Mouse (Mus musculus) CH12.LX (cell line): ENCODE data around the gene Arf5. TPM values are rescaled to one million over a fixed set of nuclear protein-coding genes. Genes with fewer than 3 reads are reported as not detected.

Experiments used
- DNase-seq: peaks from one replicate; pipeline ENCODE4 v3.0.0-alpha.2; 2013; ENCODE audit errors: extremely low read depth
- H3K27ac ChIP-seq: 2 replicates; pipeline ENCODE4 v1.5.1; 2012; ENCODE audit warnings: low read depth, mild to moderate bottlenecking, control low read depth, moderate library complexity; ENCODE audit not compliant: insufficient read depth
- H3K27me3 ChIP-seq: replicated peaks from 2 replicates; pipeline ENCODE3; 2012; ENCODE audit warnings: inconsistent platforms
- H3K36me3 ChIP-seq, 2 experiments: replicated peaks in 1 of 2; 2 replicates each; pipeline versions ENCODE3 to v1.6.1; 2012; ENCODE audit warnings: inconsistent platforms in 1 of 2, low read length in 1 of 2, mild to moderate bottlenecking in 1 of 2, mixed read lengths in 1 of 2, moderate library complexity in 1 of 2; ENCODE audit not compliant: control insufficient read depth in 1 of 2, insufficient read depth in 1 of 2
- H3K4me1 ChIP-seq, 2 experiments: 2 replicates each; pipeline ENCODE4 v1.6.1; 2012; ENCODE audit warnings: inconsistent platforms in 1 of 2, moderate library complexity in 1 of 2; ENCODE audit not compliant: insufficient read depth in 2 of 2, control insufficient read depth in 1 of 2
- H3K4me2 ChIP-seq: 2 replicates; pipeline ENCODE4 v1.6.1; 2012; ENCODE audit warnings: low read depth, mild to moderate bottlenecking, control low read depth; ENCODE audit not compliant: poor library complexity, insufficient read depth, severe bottlenecking
- H3K4me3 ChIP-seq, 3 experiments: fragments of 150-350 bp in 1 of 3; sonication (generic) in 1 of 3; replicated peaks in 1 of 3; 2 replicates each; pipeline versions ENCODE3 to v1.5.1; 2011 to 2012; ENCODE audit warnings: low read depth in 2 of 3, low read length in 2 of 3, mild to moderate bottlenecking in 2 of 3, moderate library complexity in 2 of 3, control low read depth in 1 of 3, improper control_type of control experiment in 1 of 3, inconsistent platforms in 1 of 3, mixed read lengths in 1 of 3; ENCODE audit not compliant: poor library complexity in 1 of 3
- H3K79me2 ChIP-seq: replicated peaks from 2 replicates; pipeline ENCODE4 v1.6.1; 2012; ENCODE audit warnings: mild to moderate bottlenecking, moderate library complexity; ENCODE audit not compliant: control insufficient read depth, poor library complexity, insufficient read depth, severe bottlenecking; ENCODE audit errors: extremely low read depth
- H3K9ac ChIP-seq: 2 replicates; pipeline ENCODE4 v1.6.1; 2012; ENCODE audit warnings: low read depth, mild to moderate bottlenecking, control low read depth, moderate library complexity; ENCODE audit not compliant: insufficient read depth
- H3K9me3 ChIP-seq: replicated peaks from 2 replicates; pipeline ENCODE3; 2012; ENCODE audit warnings: low read length, inconsistent platforms, mixed read lengths
- CHD2 ChIP-seq: IDR thresholded peaks from 2 replicates; pipeline ENCODE4 v1.6.1; 2011; ENCODE audit warnings: low read length, improper control_type of control experiment
- EP300 ChIP-seq: IDR thresholded peaks from 2 replicates; pipeline ENCODE4 v1.6.1; 2011; ENCODE audit warnings: low read length, improper control_type of control experiment
- GABPA ChIP-seq: IDR thresholded peaks from 2 replicates; pipeline ENCODE4 v1.6.1; 2012; ENCODE audit warnings: low read depth, low read length, improper control_type of control experiment, inconsistent platforms; ENCODE audit not compliant: insufficient replicate concordance
- IRF4 ChIP-seq: IDR thresholded peaks from 2 replicates; pipeline ENCODE4 v1.6.1; 2014; ENCODE audit warnings: low read depth, mild to moderate bottlenecking, inconsistent platforms, low read length, improper control_type of control experiment
- KAT2A ChIP-seq: IDR thresholded peaks from 2 replicates; pipeline ENCODE4 v1.6.1; 2012; ENCODE audit warnings: low read length, improper control_type of control experiment, inconsistent platforms; ENCODE audit not compliant: insufficient replicate concordance
- MAFK ChIP-seq: IDR thresholded peaks from 2 replicates; pipeline ENCODE4 v1.6.1; 2011; ENCODE audit warnings: low read length, improper control_type of control experiment; ENCODE audit not compliant: insufficient replicate concordance
- MAX ChIP-seq: IDR thresholded peaks from 2 replicates; pipeline ENCODE4 v1.6.1; 2011; ENCODE audit warnings: low read length, improper control_type of control experiment
- MXI1 ChIP-seq: IDR thresholded peaks from 2 replicates; pipeline ENCODE4 v1.6.1; 2011; ENCODE audit warnings: mild to moderate bottlenecking, low read depth, low read length, improper control_type of control experiment
- MYC ChIP-seq: IDR thresholded peaks from 2 replicates; pipeline ENCODE4 v1.6.1; 2011; ENCODE audit warnings: low read depth, mild to moderate bottlenecking, improper control_type of control experiment, low read length
- NELFE ChIP-seq: IDR thresholded peaks from 2 replicates; pipeline ENCODE4 v1.6.1; 2011; ENCODE audit warnings: low read depth, low read length, improper control_type of control experiment
- NRF1 ChIP-seq: IDR thresholded peaks from 2 replicates; pipeline ENCODE4 v1.6.1; 2014; ENCODE audit warnings: low read depth, mild to moderate bottlenecking, inconsistent platforms, low read length, improper control_type of control experiment, moderate library complexity
- PAX5 ChIP-seq: IDR thresholded peaks from 2 replicates; pipeline ENCODE4 v1.6.1; 2012; ENCODE audit warnings: low read length, inconsistent platforms, mixed read lengths
- POLR2A ChIP-seq: IDR thresholded peaks from 2 replicates; pipeline ENCODE4 v1.6.1; 2011; ENCODE audit warnings: low read depth, mild to moderate bottlenecking, improper control_type of control experiment, low read length
- POLR2AphosphoS2 ChIP-seq: IDR thresholded peaks from 2 replicates; pipeline ENCODE4 v1.6.1; 2011; ENCODE audit warnings: low read depth, low read length, improper control_type of control experiment
- RAD21 ChIP-seq: IDR thresholded peaks from 2 replicates; pipeline ENCODE4 v1.6.1; 2011; ENCODE audit warnings: low read depth, mild to moderate bottlenecking, low read length, improper control_type of control experiment, moderate library complexity
- RCOR1 ChIP-seq: conservative IDR thresholded peaks from 2 replicates; pipeline ENCODE4 v1.6.1; 2012; ENCODE audit warnings: low read depth, mild to moderate bottlenecking, inconsistent platforms, low read length, improper control_type of control experiment
- SIN3A ChIP-seq: IDR thresholded peaks from 2 replicates; pipeline ENCODE4 v1.6.1; 2012; ENCODE audit warnings: low read length, improper control_type of control experiment, inconsistent platforms
- SMC3 ChIP-seq: IDR thresholded peaks from 2 replicates; pipeline ENCODE4 v1.6.1; 2011; ENCODE audit warnings: low read depth, low read length, improper control_type of control experiment
- TBP ChIP-seq: conservative IDR thresholded peaks from 2 replicates; pipeline ENCODE4 v1.6.1; 2011; ENCODE audit warnings: low read depth, low read length, improper control_type of control experiment
- UBTF ChIP-seq: IDR thresholded peaks from 2 replicates; pipeline ENCODE4 v1.6.1; 2012; ENCODE audit warnings: low read depth, mild to moderate bottlenecking, inconsistent platforms, low read length, improper control_type of control experiment, moderate library complexity
- ZKSCAN1 ChIP-seq: IDR thresholded peaks from 2 replicates; pipeline ENCODE4 v1.6.1; 2012; ENCODE audit warnings: low read depth, inconsistent platforms, low read length, improper control_type of control experiment, borderline replicate concordance
- ZMIZ1 ChIP-seq: IDR thresholded peaks from 2 replicates; pipeline ENCODE4 v1.6.1; 2012; ENCODE audit warnings: low read depth, mild to moderate bottlenecking, inconsistent platforms, low read length, improper control_type of control experiment
- ZNF384 ChIP-seq: IDR thresholded peaks from 2 replicates; pipeline ENCODE4 v1.6.1; 2012; ENCODE audit warnings: low read depth, low read length, improper control_type of control experiment, inconsistent platforms
- dilution Hi-C: fragments of 300-500 bp; cut with MboI; formaldehyde crosslinking; loops from 2 replicates; pipeline ENCODE4 v1.14.3; 2020; ENCODE audit warnings: low sequenced_read_pairs; ENCODE audit not compliant: extremely low pct_unique_long_range_greater_than_20kb, extremely low pct_ligation_motif_present
- in situ Hi-C: fragments of 300-500 bp; cut with MboI; formaldehyde crosslinking; loops from 3 replicates; pipeline ENCODE4 v1.14.3; 2019; ENCODE audit warnings: low sequenced_read_pairs, low pct_ligation_motif_present, low pct_unique_long_range_greater_than_20kb, mixed read lengths
- polyA plus RNA-seq: library from polyadenylated mRNA; unstranded; fragments of >175 nt; gene quantifications from 2 replicates; pipeline ENCODE4 v1.2.1, GENCODE M21; 2012; ENCODE audit warnings: low read depth; ENCODE audit not compliant: insufficient read length
- total RNA-seq, 2 experiments: library from RNA; depleted of rRNA; stranded (reverse); fragments of 300-350 nt in 1 of 2; fragments of >200 nt in 1 of 2; gene quantifications; 2 replicates each; pipeline ENCODE4 v1.2.3; 2012 to 2014

Gene Arf5
- total and polyA plus RNA-seq, 3 experiments = 67.3 to 101 (median 99.7) TPM

GRCm38 (mm10) chr6:28447937-28448336, 24.6 kb downstream of the Arf5 start:
- TF ChIP-seq NELFE (no peak), ZNF384 (no peak), TBP (no peak), RCOR1 (no peak), PAX5 (no peak), NRF1 (no peak), IRF4 (no peak), RAD21 (no peak), ZMIZ1 (no peak), POLR2A (no peak), EP300 (no peak), POLR2AphosphoS2 (no peak), UBTF (no peak), CHD2 (no peak), MAX (no peak), KAT2A (no peak), SMC3 (no peak), MXI1 (no peak), MAFK (no peak)
- TF ChIP-seq, all 38 proteins: peak for 0
- no peak for DNase-seq
- Histone ChIP-seq H3K27me3 (peaks cover 38% of the 10 kb centered on the region), H3K4me2 (no peak overlapping the region), H3K4me1 (no peaks in the 10 kb centered on the region), H3K79me2 (no peaks in the 10 kb centered on the region), H3K9ac (no peak overlapping the region), H3K36me3 (no peaks in the 10 kb centered on the region), H3K4me3 (no peak overlapping the region), H3K9me3 (no peaks in the 10 kb centered on the region), H3K27ac (no peak overlapping the region)
- in situ Hi-C loops (no loop called here), dilution Hi-C loops (no loop called here)

GRCm38 (mm10) chr6:28449253-28449652, 25.9 kb downstream of the Arf5 start, which contains the start of gene Pax4:
Gene Pax4, minus strand, starts transcription at chr6:28449353.
- Histone ChIP-seq H3K9ac (no peak within 1 kb of the TSS), H3K4me1 (peaks cover 0 to 3% of the 10 kb centered on the region in 2 experiments; a peak in 3 of 4 replicates), H3K27me3 (peaks cover 34% of the 10 kb centered on the region), H3K79me2 (no peaks in the 10 kb centered on the region)
- in situ Hi-C loops = no loop called here
- no peak for DNase-seq
- TF ChIP-seq RAD21 = no peak
- no peak for TF ChIP-seq NELFE
- TF ChIP-seq ZKSCAN1 = no peak
- TF ChIP-seq ZMIZ1 = no peak
- TF ChIP-seq SIN3A = no peak
- TF ChIP-seq MAX = no peak
- no peak for TF ChIP-seq POLR2AphosphoS2
- TF ChIP-seq EP300 = no peak
- no peak for TF ChIP-seq GABPA
- TF ChIP-seq NRF1 = no peak
- no peak for TF ChIP-seq KAT2A
- TF ChIP-seq SMC3 = no peak
- TF ChIP-seq MYC = no peak
- no peak for TF ChIP-seq CHD2
- no peak for TF ChIP-seq PAX5
- TF ChIP-seq, all 38 proteins: peak for 0
- dilution Hi-C loops = no loop called here
- Histone ChIP-seq H3K9me3 (no peaks in the 10 kb centered on the region), H3K36me3 (no peaks in the 10 kb centered on the region), H3K27ac (no peak within 1 kb of the TSS), H3K4me2 (no peak within 1 kb of the TSS), H3K4me3 (no peak within 1 kb of the TSS)
